Mouse (Mus musculus) midbrain, postnatal 0 days (tissue): ENCODE results near the gene Akap13. TPM values are rescaled to one million over a fixed set of nuclear protein-coding genes. Genes with fewer than 3 reads are reported as not detected.

ENCODE experiments used
- ATAC-seq: fragments of 200-750 bp; cut with Nextera tagmentation; 2 replicates; pipeline ENCODE4 v1.8.0; 2017; ENCODE audit warnings: moderate number of reproducible peaks, mild to moderate bottlenecking, moderate TSS enrichment, moderate library complexity; ENCODE audit not compliant: low FRiP score
- DNase-seq: peaks from one replicate; pipeline ENCODE4 v3.0.0-alpha.2; 2015; ENCODE audit warnings: low spot score
- H3K27ac ChIP-seq: fragments of 300-500 bp; sonication (generic); 2 replicates; pipeline ENCODE4 v1.5.1; 2014; ENCODE audit warnings: low read depth, mild to moderate bottlenecking, low read length, mixed read lengths
- H3K27me3 ChIP-seq: fragments of 300-500 bp; sonication (generic); 2 replicates; pipeline ENCODE4 v1.6.1; 2014; ENCODE audit warnings: low read length, control low read depth, mixed read lengths; ENCODE audit not compliant: insufficient read depth
- H3K36me3 ChIP-seq: fragments of 300-500 bp; sonication (generic); 2 replicates; pipeline ENCODE4 v1.6.1; 2014; ENCODE audit warnings: low read length, control low read depth, mixed read lengths; ENCODE audit not compliant: insufficient read depth
- H3K4me1 ChIP-seq: fragments of 300-500 bp; sonication (generic); 2 replicates; pipeline ENCODE4 v1.6.1; 2014; ENCODE audit warnings: mild to moderate bottlenecking, control low read depth, antibody characterized with exemption, low read length, mixed read lengths; ENCODE audit not compliant: insufficient read depth
- H3K4me2 ChIP-seq: fragments of 300-500 bp; sonication (generic); 2 replicates; pipeline ENCODE4 v1.6.1; 2014; ENCODE audit warnings: low read depth, mild to moderate bottlenecking, low read length, mixed read lengths; ENCODE audit not compliant: poor library complexity, severe bottlenecking
- H3K4me3 ChIP-seq: fragments of 300-500 bp; sonication (generic); 2 replicates; pipeline ENCODE4 v1.5.1; 2014; ENCODE audit warnings: low read depth, mild to moderate bottlenecking, low read length, moderate library complexity
- H3K9ac ChIP-seq: fragments of 300-500 bp; sonication (generic); replicated peaks from 2 replicates; pipeline ENCODE4 v1.6.1; 2014; ENCODE audit warnings: mild to moderate bottlenecking, low read length, moderate library complexity, mixed read lengths; ENCODE audit not compliant: poor library complexity, severe bottlenecking
- H3K9me3 ChIP-seq: fragments of 300-500 bp; sonication (generic); 2 replicates; pipeline ENCODE4 v1.6.1; 2016; ENCODE audit warnings: low read length, control low read depth
- CTCF ChIP-seq: IDR thresholded peaks from 2 replicates; pipeline ENCODE4 v1.5.1; 2016; ENCODE audit warnings: antibody characterized with exemption, mild to moderate bottlenecking
- WGBS: fragments of 180-500 bp; shearing (Covaris S2); extraction: QIAGEN DNeasy Blood & Tissue Kit; methylation state at CpG from one replicate; pipeline ENCODE4 v1.1.7; 2014; 5-methylcytosine and 5-hydroxymethylcytosine counted together
- polyA plus RNA-seq: library from polyadenylated mRNA; unstranded; fragments of >200 nt; fragmentation: Nextera tagmentation; extraction: Ambion mirVana; gene quantifications from 2 replicates; pipeline ENCODE4 v1.2.1, GENCODE M21; 2015
- total RNA-seq: library from RNA; depleted of rRNA; stranded (reverse); fragments of >200 nt; gene quantifications from 2 replicates; pipeline ENCODE4 v1.2.3, GENCODE M21; 2014

Akap13 gene
- total and polyA plus RNA-seq, 2 experiments from 2014 or later: 11.7 to 24.6 TPM

- Histone ChIP-seq H3K4me3 (no peak overlapping the region), H3K4me1 (no peaks in the 10 kb centered on the region), H3K4me2 (no peak overlapping the region), H3K9me3 (no peaks in the 10 kb centered on the region), H3K36me3 (no peaks in the 10 kb centered on the region), H3K9ac (no peak overlapping the region), H3K27me3 (no peaks in the 10 kb centered on the region), H3K27ac (no peak overlapping the region)
- DNase-seq (no peak), ATAC-seq (no peak)
- TF ChIP-seq CTCF: no peak
- 71% methylated on average over 3 of the region's 3 CpGs for WGBS
These were observed 198.5 kb downstream of the Akap13 start for GRCm38 (mm10) chr7:75653684-75654317.

DNA sequence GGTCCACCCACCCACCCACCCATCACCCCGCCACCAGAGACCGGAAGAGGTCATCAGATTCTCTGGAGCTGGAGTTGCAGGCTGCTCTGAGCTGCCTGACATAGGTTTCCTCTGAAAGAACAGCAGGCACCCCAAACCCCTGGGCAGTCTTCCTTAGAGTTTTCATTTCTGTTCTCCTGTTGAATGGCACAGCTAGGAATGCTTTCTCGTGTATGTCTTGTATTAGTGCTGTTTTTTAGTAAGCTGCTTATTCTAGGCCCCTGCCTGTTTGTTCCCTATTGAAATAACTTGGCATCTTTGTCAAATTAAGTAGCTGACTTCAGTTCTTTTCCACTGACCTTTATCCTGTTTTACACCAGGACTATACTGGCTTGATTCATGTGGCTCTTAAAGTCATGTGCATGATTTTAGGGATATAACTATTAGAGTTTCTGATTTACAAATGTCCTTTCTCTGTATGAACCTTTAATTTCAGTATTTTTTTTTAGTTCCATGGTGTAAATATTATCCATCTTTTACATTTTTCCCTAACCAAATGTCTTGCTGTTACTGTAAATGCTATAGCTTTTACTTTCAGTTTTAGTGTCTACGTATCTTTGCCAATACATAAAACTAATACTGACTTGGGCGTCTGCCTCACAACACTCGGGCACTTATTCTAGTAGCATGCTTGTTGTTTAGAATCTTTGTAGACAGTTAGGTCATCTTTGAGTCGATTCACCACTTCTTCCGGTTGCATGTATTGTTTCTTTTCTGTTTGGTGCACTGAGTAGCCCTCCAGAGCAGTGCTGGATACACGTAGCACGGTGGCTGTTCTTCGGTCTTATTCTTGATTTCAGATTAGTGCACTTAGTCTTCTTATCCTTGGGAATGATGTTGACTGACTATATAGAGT lies 200.1 kb downstream of the Akap13 start:
- no peak for ATAC-seq
- no peak overlapping the region for H3K4me3 ChIP-seq
- H3K9ac ChIP-seq: no peak overlapping the region
- H3K4me2 ChIP-seq: peak overlapping the region; percentile 13; the same call in 1 of the 2 replicates
- no peak overlapping the region for H3K27ac ChIP-seq
- H3K4me1 ChIP-seq: no peaks in the 10 kb centered on the region
- no peaks in the 10 kb centered on the region for H3K27me3 ChIP-seq
- no peak for TF ChIP-seq CTCF
- no peak for DNase-seq
- 76% methylated on average over 11 of the region's 11 CpGs for WGBS
- no peaks in the 10 kb centered on the region for H3K36me3 ChIP-seq
- no peaks in the 10 kb centered on the region for H3K9me3 ChIP-seq

DNA sequence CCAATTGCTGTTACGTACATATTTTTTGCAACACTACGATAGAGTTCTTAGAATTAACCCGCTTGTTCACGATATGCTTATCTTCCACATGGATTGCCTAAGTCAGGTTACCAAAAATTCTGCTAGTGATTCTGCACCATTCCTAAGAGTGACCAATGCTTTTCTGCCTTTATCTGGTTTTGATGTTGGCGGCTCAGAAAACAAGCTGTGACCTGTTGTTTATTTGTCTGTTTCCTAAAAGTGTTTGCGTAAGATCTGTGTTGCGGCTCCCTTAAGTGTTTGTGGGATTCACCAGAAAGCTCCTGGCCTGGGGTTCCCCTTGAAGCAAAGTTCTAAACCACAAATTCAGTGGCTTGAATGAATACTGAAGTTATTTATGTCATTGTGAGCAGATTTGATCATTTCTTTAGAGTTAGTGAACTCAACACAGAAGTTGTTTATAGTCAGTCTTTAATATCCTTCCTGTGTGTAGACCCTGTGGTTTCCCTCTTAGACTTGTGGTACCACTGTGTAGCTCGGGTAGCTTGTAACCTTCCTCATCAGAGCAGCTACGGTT lies 201.0 kb downstream of the Akap13 start:
- H3K4me3 ChIP-seq: no peak overlapping the region
- ATAC-seq (no peak), DNase-seq (no peak)
- no peak overlapping the region for H3K9ac ChIP-seq
- H3K4me2 ChIP-seq: no peak overlapping the region
- 92% methylated on average over 9 of the region's 9 CpGs for WGBS
- H3K9me3 ChIP-seq: no peaks in the 10 kb centered on the region
- no peak overlapping the region for H3K27ac ChIP-seq
- no peak for TF ChIP-seq CTCF
- H3K36me3 ChIP-seq: no peaks in the 10 kb centered on the region
- H3K4me1 ChIP-seq: no peaks in the 10 kb centered on the region
- no peaks in the 10 kb centered on the region for H3K27me3 ChIP-seq

- DNase-seq (no peak), ATAC-seq (no peak)
- Histone ChIP-seq H3K9ac (no peak overlapping the region), H3K27me3 (no peaks in the 10 kb centered on the region), H3K4me3 (no peak overlapping the region), H3K9me3 (no peaks in the 10 kb centered on the region), H3K4me2 (no peak overlapping the region), H3K27ac (no peak overlapping the region), H3K36me3 (no peaks in the 10 kb centered on the region), H3K4me1 (no peaks in the 10 kb centered on the region)
- WGBS: 42% methylated on average over 1 of the region's 1 CpGs
- no peak for TF ChIP-seq CTCF
These were observed 201.6 kb downstream of the Akap13 start for GRCm38 (mm10) chr7:75656896-75657295.

- no peak overlapping the region for H3K27ac ChIP-seq
- no peaks in the 10 kb centered on the region for H3K4me1 ChIP-seq
- H3K9ac ChIP-seq: no peak overlapping the region
- no peaks in the 10 kb centered on the region for H3K27me3 ChIP-seq
- no peak overlapping the region for H3K4me2 ChIP-seq
- TF ChIP-seq CTCF: no peak
- H3K4me3 ChIP-seq: no peak overlapping the region
- H3K9me3 ChIP-seq: no peaks in the 10 kb centered on the region
- no peaks in the 10 kb centered on the region for H3K36me3 ChIP-seq
- no peak for DNase-seq
- no peak for ATAC-seq
- WGBS: 95% methylated on average over 3 of the region's 3 CpGs
These were observed 209.1 kb downstream of the Akap13 start for GRCm38 (mm10) chr7:75664455-75664854.

- Histone ChIP-seq H3K4me1 (no peaks in the 10 kb centered on the region), H3K27me3 (no peaks in the 10 kb centered on the region), H3K27ac (no peak overlapping the region), H3K4me2 (no peak overlapping the region), H3K9ac (no peak overlapping the region), H3K4me3 (no peak overlapping the region), H3K9me3 (no peaks in the 10 kb centered on the region), H3K36me3 (no peaks in the 10 kb centered on the region)
- TF ChIP-seq CTCF: no peak
- 95% methylated on average over 3 of the region's 3 CpGs for WGBS
- ATAC-seq (no peak), DNase-seq (no peak)
These were observed 211.6 kb downstream of the Akap13 start for GRCm38 (mm10) chr7:75666982-75667381.
